Mouse (Mus musculus) liver, embryonic 15.5 days (tissue): Measurements from ENCODE around the gene Zfp457. TPM values are rescaled to one million over a fixed set of nuclear protein-coding genes. Genes with fewer than 3 reads are reported as not detected.

Source experiments
- polyA plus RNA-seq: library from polyadenylated mRNA; unstranded; fragments of >200 nt; fragmentation: Nextera tagmentation; extraction: Ambion mirVana; gene quantifications from 2 replicates; pipeline ENCODE4 v1.2.1, GENCODE M21; 2015

The Zfp457 gene
- polyA plus RNA-seq, 1 experiment from 2014 or later: 0.23 TPM

Other genes with a start within 250 kb of the Zfp457 start
- 0.81 and 0.90 TPM in 2 replicates for gene Zfp712, start 245.3 kb downstream of the Zfp457 start, polyA plus RNA-seq
- 0.52 and 0.88 TPM in 2 replicates for gene Zfp708, start 208.5 kb downstream of the Zfp457 start, polyA plus RNA-seq
- gene Gm28557, start 197.9 kb downstream of the Zfp457 start, polyA plus RNA-seq: 1.2 and 1.6 TPM in 2 replicates
- 0.14 and 0.20 TPM in 2 replicates for gene Rslcan18, start 190.2 kb downstream of the Zfp457 start, polyA plus RNA-seq
- 0.40 and 0.44 TPM in 2 replicates for gene Zfp759, start 184.8 kb downstream of the Zfp457 start, polyA plus RNA-seq
- 1.0 and 1.2 TPM in 2 replicates for gene Rsl1, start 133.3 kb downstream of the Zfp457 start, polyA plus RNA-seq
- gene Zfp455, start 112.0 kb downstream of the Zfp457 start, polyA plus RNA-seq: 0.23 and 0.32 TPM in 2 replicates
- gene Zfp458, start 28.0 kb downstream of the Zfp457 start, polyA plus RNA-seq: 0.32 and 0.39 TPM in 2 replicates
- 0.67 and 0.90 TPM in 2 replicates for gene Zfp595, start 26.1 kb upstream of the Zfp457 start, polyA plus RNA-seq
- gene Gm28044, start 54.1 kb upstream of the Zfp457 start, polyA plus RNA-seq: 0.22 and 0.24 TPM in 2 replicates
- 0.50 and 0.58 TPM in 2 replicates for gene Zfp953, start 54.1 kb upstream of the Zfp457 start, polyA plus RNA-seq
- 0.17 TPM in 1 of 2 replicates, not detected in the other for gene Gm28041, start 69.2 kb upstream of the Zfp457 start, polyA plus RNA-seq
- 0.51 TPM in 2 replicates for gene Zfp456, start 69.3 kb upstream of the Zfp457 start, polyA plus RNA-seq
- gene Zfp429, start 93.3 kb upstream of the Zfp457 start, polyA plus RNA-seq: 1.8 and 2.0 TPM in 2 replicates
- 0.10 and 0.22 TPM in 2 replicates for gene Zfp459, start 114.9 kb upstream of the Zfp457 start, polyA plus RNA-seq
- gene Zfp874a, start 145.1 kb upstream of the Zfp457 start, polyA plus RNA-seq: 6.0 and 7.0 TPM in 2 replicates
- 2.5 and 3.4 TPM in 2 replicates for gene Zfp874b, start 177.8 kb upstream of the Zfp457 start, polyA plus RNA-seq
- gene Zfp58, start 194.1 kb upstream of the Zfp457 start, polyA plus RNA-seq: 2.1 and 2.4 TPM in 2 replicates
- gene Gm26965, start 219.7 kb upstream of the Zfp457 start, polyA plus RNA-seq: not detected in 2 replicates
- gene Zfp87, start 219.7 kb upstream of the Zfp457 start, polyA plus RNA-seq: 7.5 and 8.0 TPM in 2 replicates
- 3.3 and 4.3 TPM in 2 replicates for gene Zfp748, start 247.3 kb upstream of the Zfp457 start, polyA plus RNA-seq